Mouse (Mus musculus) spleen, adult 2 months (tissue): ENCODE measurements around the gene Lrrk2.

Experiments used
- CTCF ChIP-seq: fragments of 200-500 bp; IDR thresholded peaks from 2 replicates; pipeline ENCODE4 v1.5.1; 2011; ENCODE audit warnings: mild to moderate bottlenecking, inconsistent platforms; ENCODE audit not compliant: insufficient read depth, insufficient read length, insufficient replicate concordance; ENCODE audit errors: extremely low read depth
- POLR2A ChIP-seq: fragments of 200-500 bp; IDR thresholded peaks from 2 replicates; pipeline ENCODE4 v1.6.1; 2011; ENCODE audit warnings: low read depth, low read length, inconsistent platforms

- TF ChIP-seq CTCF (no peak), POLR2A (no peak)
These were observed 17.7 kb downstream of the Lrrk2 start for GRCm38 (mm10) chr15:91690648-91691047.
